Mouse (Mus musculus) retina, adult 2 months (tissue): Measurements from ENCODE around the gene Tnik.

ENCODE experiments used
- DNase-seq: peaks from one replicate; pipeline ENCODE4 v3.0.0-alpha.2; 2012; ENCODE audit warnings: low read depth, low spot score

The Tnik gene

GRCm38 (mm10) chr3:28606741-28607140 is 343.7 kb downstream of the Tnik start:
- no peak for DNase-seq

DNA sequence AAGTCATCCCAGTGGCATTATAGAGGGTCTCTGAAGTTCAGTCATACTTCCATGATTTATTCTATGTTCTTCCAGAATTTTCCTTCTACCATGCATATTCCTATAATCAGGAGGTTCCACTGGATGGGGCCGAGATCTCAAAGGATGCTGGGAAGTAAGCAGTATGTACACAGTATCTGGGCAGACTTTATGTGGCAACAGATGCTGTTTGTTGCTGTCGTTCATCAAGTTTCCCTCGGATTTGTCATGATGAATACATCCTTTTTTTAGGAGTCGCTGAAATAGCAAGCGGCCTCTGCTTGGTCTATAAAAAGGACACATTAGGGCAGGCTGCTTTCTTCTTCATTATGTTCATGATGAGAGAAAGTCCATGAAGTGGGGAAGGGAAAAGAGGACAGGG is 349.3 kb downstream of the Tnik start:
- DNase-seq, result no peak

DNA sequence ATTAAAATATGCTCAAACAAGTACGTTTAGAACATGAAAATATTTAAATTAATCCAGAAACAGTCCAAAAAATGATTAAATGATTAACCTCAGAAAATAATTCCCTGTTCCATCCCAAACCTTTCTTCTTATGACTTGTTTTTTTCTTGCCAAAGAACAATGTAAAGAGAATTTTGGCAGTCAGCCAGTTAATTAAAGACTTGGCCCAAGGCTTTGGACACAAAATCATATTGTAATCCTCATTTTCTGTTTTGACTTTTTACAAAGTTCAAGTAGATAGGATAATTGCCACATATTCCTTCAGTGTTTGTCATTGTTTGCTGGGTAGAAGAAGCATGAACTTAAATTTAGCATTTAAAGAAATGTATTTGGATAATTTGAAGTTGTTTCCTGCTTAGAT is 353.4 kb downstream of the Tnik start:
- no peak for DNase-seq

DNA sequence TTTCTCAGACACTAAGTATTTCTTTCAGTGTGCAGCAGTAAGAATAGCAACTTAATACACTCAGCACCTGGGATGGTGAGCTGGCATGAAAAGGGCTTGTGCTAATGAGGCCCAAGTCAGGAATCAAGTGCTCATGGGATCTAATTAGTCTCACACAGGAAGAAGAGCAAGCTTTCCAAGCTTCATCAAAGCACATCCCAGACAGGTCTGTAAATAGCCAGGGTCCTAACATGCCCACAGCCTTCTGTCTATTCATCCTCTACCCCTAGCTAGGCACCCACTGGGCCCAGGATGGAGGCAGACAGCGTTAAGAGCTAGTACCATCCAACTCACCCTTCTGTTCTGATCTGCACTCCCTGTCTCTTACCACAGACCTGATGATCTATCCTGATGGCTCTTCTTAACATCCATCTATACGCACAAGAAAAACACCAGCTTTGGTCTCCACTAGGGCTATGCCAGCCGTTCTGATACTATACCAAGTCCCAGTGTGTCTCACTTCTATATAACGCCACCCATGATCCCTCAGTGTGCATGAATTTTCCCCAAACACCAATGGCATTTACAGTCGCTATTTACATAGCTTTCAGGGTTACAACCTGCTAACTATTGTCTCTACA is 354.1 kb downstream of the Tnik start:
- DNase-seq, result no peak

- DNase-seq, result no peak
Observed at GRCm38 (mm10) chr3:28621792-28622191, 358.8 kb downstream of the Tnik start.

- no peak for DNase-seq
Observed at GRCm38 (mm10) chr3:28626816-28627215, 363.8 kb downstream of the Tnik start.

GRCm38 (mm10) chr3:28636778-28637177 is 373.8 kb downstream of the Tnik start:
- DNase-seq, result no peak

DNA sequence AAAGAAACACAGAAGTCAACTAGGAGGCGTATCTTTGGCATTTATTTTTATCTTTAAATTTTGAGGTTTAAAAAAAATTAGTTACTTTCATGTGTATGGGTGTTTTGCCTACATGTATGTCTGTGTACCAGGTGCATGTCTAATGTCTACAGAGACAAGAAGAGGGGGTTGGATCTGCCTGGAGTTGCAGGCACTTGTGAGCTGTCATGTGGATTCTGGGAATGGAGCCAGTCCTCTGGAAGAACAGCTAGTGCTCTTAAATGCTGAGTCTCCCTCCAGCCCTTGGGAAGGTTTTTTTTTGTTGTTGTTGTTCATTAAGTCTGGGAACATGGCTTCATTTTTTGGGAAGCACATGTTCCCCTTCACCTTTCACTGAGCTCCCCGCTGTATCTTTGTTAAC is 375.9 kb downstream of the Tnik start:
- DNase-seq, result no peak

GRCm38 (mm10) chr3:28643252-28643947 is 380.4 kb downstream of the Tnik start:
- DNase-seq, result no peak

DNA sequence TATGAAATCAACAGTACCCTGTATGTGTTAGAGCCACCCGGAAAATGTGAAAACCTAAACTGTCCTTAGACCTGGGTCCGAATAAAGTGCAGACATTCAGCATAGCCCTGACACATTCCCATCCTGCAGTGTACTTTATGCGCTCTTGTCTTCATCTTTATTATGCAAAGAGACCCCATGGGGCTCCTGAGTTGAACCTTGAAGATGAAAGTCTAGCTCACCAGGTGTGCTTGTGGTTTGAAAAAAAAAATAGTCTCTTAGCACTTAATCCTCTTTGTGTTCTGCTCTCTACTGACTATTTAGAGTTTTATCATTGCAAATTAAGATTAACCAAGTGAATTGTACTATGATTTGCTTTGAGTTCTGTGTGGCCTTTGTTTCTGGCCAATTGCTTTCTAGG is 389.6 kb downstream of the Tnik start:
- DNase-seq, result no peak

- no peak for DNase-seq
Observed at GRCm38 (mm10) chr3:28653043-28653442, 390.0 kb downstream of the Tnik start.

DNA sequence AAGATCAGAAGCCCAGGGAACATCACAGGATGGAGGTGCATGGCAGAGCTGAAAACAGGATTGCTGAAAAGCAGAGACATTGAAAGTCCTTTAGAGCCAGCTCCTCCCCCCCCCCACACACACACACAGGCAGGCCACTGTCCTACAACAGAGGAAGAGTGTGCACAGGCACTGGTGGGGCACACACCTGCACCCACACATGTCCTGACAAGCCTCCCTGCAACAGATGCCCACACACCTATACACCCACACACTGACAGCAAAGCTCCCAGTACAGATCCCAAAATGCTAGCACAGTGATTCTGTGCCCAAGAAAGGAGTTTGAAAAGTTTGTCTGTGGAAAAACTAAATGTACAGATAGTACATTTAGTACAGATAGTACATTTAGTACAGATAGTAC is 391.7 kb downstream of the Tnik start:
- no peak for DNase-seq

DNA sequence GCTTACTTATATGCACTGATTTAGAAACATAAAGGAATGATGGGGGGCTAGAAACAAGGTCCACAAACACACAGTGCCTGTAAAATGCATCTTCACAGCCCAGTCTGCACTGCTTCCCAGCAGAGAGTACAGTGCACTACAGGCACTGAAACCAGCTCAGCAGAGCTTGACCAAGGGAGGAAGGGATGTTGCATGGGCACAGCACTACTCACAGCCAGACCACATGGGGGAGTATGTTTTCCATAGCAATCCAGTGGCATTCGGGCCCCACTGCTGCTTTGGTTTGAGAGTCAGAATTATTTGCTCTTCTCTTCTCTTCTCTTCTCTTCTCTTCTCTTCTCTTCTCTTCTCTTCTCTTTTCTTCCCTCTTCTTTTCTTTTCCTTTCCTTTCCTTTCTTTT is 395.3 kb downstream of the Tnik start:
- DNase-seq, result no peak

DNA sequence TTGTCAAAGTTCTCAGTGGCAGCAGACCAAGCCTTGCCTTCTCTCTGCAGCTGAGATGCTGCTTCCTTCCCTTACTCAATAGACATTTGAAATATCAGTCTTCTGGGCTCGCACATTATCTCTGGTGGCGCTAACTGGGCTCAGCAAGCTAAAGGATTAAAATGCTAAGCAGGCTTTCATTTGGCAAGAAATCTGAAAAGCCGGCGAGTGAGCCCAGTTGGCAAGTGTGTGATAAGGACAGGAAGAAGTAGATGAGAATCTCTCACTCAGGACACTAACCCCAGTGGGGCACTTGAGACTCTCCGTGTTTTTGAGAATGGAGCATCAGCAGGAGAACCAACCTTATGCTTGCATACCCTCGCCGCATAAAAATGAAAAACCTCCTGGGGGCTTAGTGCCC is 417.8 kb downstream of the Tnik start:
- DNase-seq, result no peak

DNA sequence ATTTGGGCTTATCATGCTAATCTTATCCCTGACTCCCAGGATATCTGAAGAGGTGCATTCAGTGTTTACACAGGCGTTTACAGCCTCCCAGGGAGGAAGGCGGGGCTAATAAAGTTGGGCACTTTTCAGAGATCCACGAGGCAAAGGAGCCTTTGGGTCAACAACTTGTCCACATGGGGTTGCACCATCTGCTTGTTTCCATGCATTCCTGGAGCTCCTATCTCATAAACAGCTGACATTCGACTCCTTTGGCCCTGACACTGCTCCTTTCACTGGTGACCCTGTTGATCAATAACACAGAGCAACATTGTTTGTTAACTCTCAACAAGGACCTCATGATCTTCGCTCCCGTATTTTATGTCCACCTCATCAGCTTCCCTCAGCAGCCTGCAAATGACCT is 418.9 kb downstream of the Tnik start:
- no peak for DNase-seq

- no peak for DNase-seq
Observed at GRCm38 (mm10) chr3:28682411-28682810, 419.4 kb downstream of the Tnik start.

GRCm38 (mm10) chr3:28685510-28685909 is 422.5 kb downstream of the Tnik start:
- no peak for DNase-seq

GRCm38 (mm10) chr3:28694811-28695210 is 431.8 kb downstream of the Tnik start:
- DNase-seq, result no peak

- DNase-seq, result no peak
Observed at GRCm38 (mm10) chr3:28695608-28696007, 432.6 kb downstream of the Tnik start.

- no peak for DNase-seq
Observed at GRCm38 (mm10) chr3:28696162-28696561, 433.1 kb downstream of the Tnik start.

GRCm38 (mm10) chr3:28697797-28698196 is 434.8 kb downstream of the Tnik start, which contains the start of gene Slc2a2:
Gene Slc2a2 (plus strand): TSS chr3:28697903.
- no peak for DNase-seq

DNA sequence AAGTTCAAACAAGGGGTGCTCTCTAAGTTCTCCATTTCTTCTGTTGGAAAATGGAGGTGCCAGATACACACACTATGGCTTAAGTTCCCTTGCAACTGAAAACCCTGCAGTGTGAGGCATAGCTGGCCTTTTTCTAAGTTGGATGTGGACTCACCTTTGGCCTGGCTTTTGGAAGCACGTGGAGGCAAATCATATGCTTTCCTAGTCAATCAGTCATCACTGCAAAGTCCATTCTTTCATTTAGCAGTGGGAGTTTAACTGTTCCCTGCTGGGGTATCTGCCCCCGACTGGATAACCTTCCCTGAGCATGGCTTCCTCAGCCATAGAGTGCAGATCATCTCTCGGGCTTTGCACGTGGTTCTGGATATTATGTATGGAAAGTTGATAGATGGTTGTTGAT is 436.6 kb downstream of the Tnik start:
- DNase-seq, result no peak

GRCm38 (mm10) chr3:28705522-28706137 is 442.6 kb downstream of the Tnik start:
- no peak for DNase-seq
